15 mouse cellular contexts compared by ENCODE assay signal in genomic region chr11:119891601-119892215, GRCm38 (mm10).
"Had no signal": no experiment of that assay in that cellular context is flagged by ENCODE, and none has a peak within 500 bp of the region (broad histone marks: within the 10 kb centered on the region; RNA-seq: fewer than 3 reads in every experiment).

No protein-coding gene starts in this region.

- H3K27ac ChIP-seq: left cerebral cortex, adult 2 months; limb, embryonic 10.5 days; liver, embryonic 15.5 days; macrophage; midbrain, embryonic 12.5 days; neural tube, embryonic 15.5 days had no signal

- H3K27me3 ChIP-seq: liver, embryonic 15.5 days; megakaryocyte, embryonic 14.5 days; midbrain, embryonic 12.5 days; neural tube, embryonic 15.5 days had no signal

- H3K4me3 ChIP-seq: left cerebral cortex, adult 2 months; limb, embryonic 10.5 days; liver, embryonic 15.5 days; megakaryocyte, embryonic 14.5 days; midbrain, embryonic 12.5 days; neural tube, embryonic 15.5 days had no signal

- DNase-seq: kidney, adult 8-10 months; kidney, postnatal 14 days; lung, embryonic 14.5 days; lung, postnatal 14 days; right cerebral cortex, postnatal 4 days; spleen, adult 18-20 months; thymus, adult 18-20 months; thymus, postnatal 14 days had no signal

- H3K9me3 ChIP-seq: limb, embryonic 10.5 days; liver, embryonic 15.5 days; megakaryocyte, embryonic 14.5 days; midbrain, embryonic 12.5 days; neural tube, embryonic 15.5 days had no signal
